Mouse (Mus musculus) intestine, embryonic 14.5 days (tissue): Measurements from ENCODE around the gene Tmem164. TPM values are rescaled to one million over a fixed set of nuclear protein-coding genes. Genes with fewer than 3 reads are reported as not detected.

ENCODE experiments used
- ATAC-seq: fragments of 200-750 bp; cut with Nextera tagmentation; replicated peaks from 2 replicates; pipeline ENCODE4 v1.8.0; 2017; ENCODE audit warnings: low read depth, moderate number of reproducible peaks, moderate TSS enrichment, moderate library complexity; ENCODE audit not compliant: low FRiP score, low TSS enrichment
- DNase-seq: peaks from one replicate; pipeline ENCODE4 v3.0.0-alpha.2; 2018; ENCODE audit warnings: low spot score
- H3K27ac ChIP-seq: fragments of 300-500 bp; sonication (generic); 2 replicates; pipeline ENCODE4 v1.5.1; 2014; ENCODE audit warnings: low read depth, mild to moderate bottlenecking, control low read depth
- H3K27me3 ChIP-seq: fragments of 300-500 bp; sonication (generic); replicated peaks from 2 replicates; pipeline ENCODE4 v1.6.1; 2014; ENCODE audit warnings: low read length, control low read depth; ENCODE audit not compliant: control insufficient read depth, insufficient read depth
- H3K36me3 ChIP-seq: fragments of 300-500 bp; sonication (generic); 2 replicates; pipeline ENCODE4 v1.6.1; 2014; ENCODE audit warnings: low read length, control low read depth; ENCODE audit not compliant: control insufficient read depth, insufficient read depth
- H3K4me1 ChIP-seq: fragments of 300-500 bp; sonication (generic); replicated peaks from 2 replicates; pipeline ENCODE4 v1.6.1; 2014; ENCODE audit warnings: low read length, control low read depth, mixed read lengths; ENCODE audit not compliant: control insufficient read depth, insufficient read depth
- H3K4me2 ChIP-seq: fragments of 300-500 bp; sonication (generic); 2 replicates; pipeline ENCODE4 v1.6.1; 2014; ENCODE audit warnings: low read length
- H3K4me3 ChIP-seq: fragments of 300-500 bp; sonication (generic); 2 replicates; pipeline ENCODE4 v1.5.1; 2014; ENCODE audit warnings: low read depth, low read length, control low read depth, mixed read lengths
- H3K9ac ChIP-seq: fragments of 300-500 bp; sonication (generic); 2 replicates; pipeline ENCODE4 v1.6.1; 2014; ENCODE audit warnings: mild to moderate bottlenecking, low read length
- H3K9me3 ChIP-seq: fragments of 300-500 bp; sonication (generic); 2 replicates; pipeline ENCODE4 v1.6.1; 2016; ENCODE audit warnings: low read length, control low read depth; ENCODE audit not compliant: control insufficient read depth
- WGBS: fragments of 180-500 bp; shearing (Covaris S2); extraction: QIAGEN DNeasy Blood & Tissue Kit; methylation state at CpG from one replicate; pipeline ENCODE4 v1.1.7; 2014; 5-methylcytosine and 5-hydroxymethylcytosine counted together
- polyA plus RNA-seq: library from polyadenylated mRNA; unstranded; fragments of >200 nt; fragmentation: Nextera tagmentation; extraction: Ambion mirVana; gene quantifications from 2 replicates; pipeline ENCODE4 v1.2.1, GENCODE M21; 2014

The Tmem164 gene
- polyA plus RNA-seq, 1 experiment from 2014 or later, result 33.2 TPM

- ATAC-seq, result no peak; the same call in 1 of the 2 replicates
- H3K36me3 ChIP-seq, result peaks cover 7% of the 10 kb centered on the region; the same call in 1 of the 2 replicates
- no peak overlapping the region for H3K4me2 ChIP-seq
- H3K4me3 ChIP-seq, result no peak overlapping the region
- 23% methylated on average over 6 of the region's 6 CpGs for WGBS
- H3K27me3 ChIP-seq, result no peaks in the 10 kb centered on the region
- no peak overlapping the region for H3K9ac ChIP-seq
- H3K4me1 ChIP-seq, result no peaks in the 10 kb centered on the region
- DNase-seq, result no peak
- no peak overlapping the region for H3K27ac ChIP-seq
- no peaks in the 10 kb centered on the region for H3K9me3 ChIP-seq
Observed at GRCm38 (mm10) chrX:142813146-142813545, 131.9 kb downstream of the Tmem164 start.

- H3K4me1 ChIP-seq, result no peaks in the 10 kb centered on the region
- no peaks in the 10 kb centered on the region for H3K9me3 ChIP-seq
- WGBS, result 44% methylated on average over 10 of the region's 10 CpGs
- H3K27ac ChIP-seq, result no peak overlapping the region
- H3K4me2 ChIP-seq, result no peak overlapping the region
- DNase-seq (peak; percentile 61), ATAC-seq (no peak)
- no peaks in the 10 kb centered on the region for H3K36me3 ChIP-seq
- no peak overlapping the region for H3K4me3 ChIP-seq
- no peak overlapping the region for H3K9ac ChIP-seq
- no peaks in the 10 kb centered on the region for H3K27me3 ChIP-seq
Observed at GRCm38 (mm10) chrX:142818057-142818682, 137.0 kb downstream of the Tmem164 start.

GRCm38 (mm10) chrX:142821239-142821638, 140.0 kb downstream of the Tmem164 start:
- DNase-seq, result no peak
- ATAC-seq, result no peak
- Histone ChIP-seq H3K9ac (no peak overlapping the region), H3K36me3 (no peaks in the 10 kb centered on the region), H3K4me3 (no peak overlapping the region), H3K27me3 (no peaks in the 10 kb centered on the region), H3K27ac (no peak overlapping the region), H3K9me3 (no peaks in the 10 kb centered on the region), H3K4me1 (no peaks in the 10 kb centered on the region), H3K4me2 (no peak overlapping the region)
- 76% methylated on average over 6 of the region's 6 CpGs for WGBS

DNA sequence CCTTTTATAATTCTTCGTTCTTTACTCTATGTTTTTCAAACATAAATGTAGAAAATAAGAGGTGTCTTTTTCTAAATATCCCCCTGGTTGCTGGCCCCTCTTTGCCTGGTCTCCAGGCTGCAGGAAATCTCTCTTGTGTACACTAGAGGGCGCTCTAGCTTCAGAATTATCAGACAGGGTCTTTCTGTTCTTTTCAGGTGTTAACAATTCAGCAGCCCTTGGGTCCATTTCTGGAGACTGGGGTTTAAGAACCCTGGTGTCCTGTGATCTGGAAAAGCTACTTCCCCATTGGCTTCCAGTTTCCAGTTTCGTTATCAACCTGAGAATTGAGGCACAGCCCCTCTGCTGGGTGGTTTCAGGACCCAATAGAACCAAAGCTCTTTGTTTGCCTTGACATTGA, 140.6 kb downstream of the Tmem164 start:
- WGBS, result 38% methylated on average over 3 of the region's 3 CpGs
- Histone ChIP-seq H3K36me3 (no peaks in the 10 kb centered on the region), H3K4me1 (no peaks in the 10 kb centered on the region), H3K9me3 (no peaks in the 10 kb centered on the region), H3K27me3 (no peaks in the 10 kb centered on the region), H3K9ac (no peak overlapping the region), H3K4me3 (no peak overlapping the region), H3K4me2 (no peak overlapping the region), H3K27ac (no peak overlapping the region)
- ATAC-seq, result no peak
- no peak for DNase-seq

DNA sequence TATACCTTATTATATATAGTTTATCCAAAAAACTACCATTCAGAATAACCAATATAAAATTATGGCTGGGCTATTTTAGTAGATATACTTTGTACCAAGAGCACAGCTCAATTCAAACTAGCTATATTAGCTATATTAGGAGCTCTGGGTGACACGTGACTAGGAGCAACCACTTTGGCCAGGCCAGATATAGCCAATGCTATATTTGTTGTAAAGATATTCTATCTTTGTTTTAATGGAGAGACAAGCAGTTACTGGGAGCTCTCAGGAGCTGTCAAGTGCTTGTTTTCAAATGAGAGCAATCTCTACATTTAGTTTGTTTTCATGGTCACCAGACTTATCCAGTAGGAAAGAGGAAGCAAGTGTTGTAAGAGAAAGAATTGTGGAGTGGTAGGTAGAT, 144.1 kb downstream of the Tmem164 start:
- Histone ChIP-seq H3K9ac (no peak overlapping the region), H3K4me1 (no peaks in the 10 kb centered on the region), H3K27ac (no peak overlapping the region), H3K36me3 (no peaks in the 10 kb centered on the region), H3K27me3 (no peaks in the 10 kb centered on the region), H3K4me2 (no peak overlapping the region), H3K4me3 (no peak overlapping the region), H3K9me3 (no peaks in the 10 kb centered on the region)
- 67% methylated on average over 1 of the region's 1 CpGs for WGBS
- no peak for DNase-seq
- no peak for ATAC-seq

- no peaks in the 10 kb centered on the region for H3K27me3 ChIP-seq
- WGBS, result 50% methylated on average over 1 of the region's 1 CpGs
- H3K4me1 ChIP-seq, result no peaks in the 10 kb centered on the region
- H3K36me3 ChIP-seq, result no peaks in the 10 kb centered on the region
- no peak overlapping the region for H3K9ac ChIP-seq
- no peak for DNase-seq
- no peak overlapping the region for H3K4me3 ChIP-seq
- no peaks in the 10 kb centered on the region for H3K9me3 ChIP-seq
- H3K4me2 ChIP-seq, result no peak overlapping the region
- no peak for ATAC-seq
- H3K27ac ChIP-seq, result no peak overlapping the region
Observed at GRCm38 (mm10) chrX:142827644-142828043, 146.4 kb downstream of the Tmem164 start.

DNA sequence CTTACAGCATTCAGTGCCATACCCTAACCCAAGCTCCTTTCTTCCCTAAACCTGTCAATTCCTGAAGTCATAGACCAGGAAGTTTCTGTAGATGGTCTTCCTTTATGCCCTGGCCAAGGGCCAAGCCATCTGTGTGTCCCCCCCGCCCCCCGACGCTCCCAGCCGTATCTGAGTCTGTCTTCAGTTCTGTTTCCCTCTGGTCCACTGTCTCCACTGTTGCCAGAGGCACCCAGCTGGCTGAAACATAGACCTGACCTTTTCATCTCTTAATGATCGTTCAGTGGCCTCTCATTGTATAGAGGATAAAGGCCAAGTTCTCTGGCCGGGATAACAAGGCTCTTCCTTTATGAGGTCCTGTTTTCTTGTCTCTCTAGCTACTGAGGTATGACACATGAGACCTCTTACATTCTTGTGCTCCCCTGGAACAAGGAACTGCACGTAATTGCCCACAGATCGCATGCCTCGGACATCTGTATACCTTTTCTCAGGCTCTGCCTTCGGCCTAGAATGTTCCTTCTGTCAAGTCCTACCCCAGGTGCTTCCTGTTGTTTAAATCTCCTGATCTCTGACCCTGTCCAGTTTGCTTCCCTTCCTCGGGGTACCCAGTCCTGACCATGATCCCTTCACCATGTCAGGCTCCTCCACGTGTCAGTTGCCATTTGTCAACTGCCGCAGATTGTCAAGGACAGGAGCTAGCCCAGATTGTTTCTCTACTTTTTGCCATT, 147.1 kb downstream of the Tmem164 start:
- no peak overlapping the region for H3K4me2 ChIP-seq
- H3K4me3 ChIP-seq, result no peak overlapping the region
- H3K27me3 ChIP-seq, result no peaks in the 10 kb centered on the region
- H3K36me3 ChIP-seq, result no peaks in the 10 kb centered on the region
- no peak overlapping the region for H3K27ac ChIP-seq
- H3K9me3 ChIP-seq, result no peaks in the 10 kb centered on the region
- DNase-seq (no peak), ATAC-seq (no peak)
- H3K4me1 ChIP-seq, result no peaks in the 10 kb centered on the region
- H3K9ac ChIP-seq, result no peak overlapping the region
- 59% methylated on average over 13 of the region's 13 CpGs for WGBS

- no peaks in the 10 kb centered on the region for H3K36me3 ChIP-seq
- no peaks in the 10 kb centered on the region for H3K4me1 ChIP-seq
- H3K9ac ChIP-seq, result no peak overlapping the region
- H3K27ac ChIP-seq, result no peak overlapping the region
- DNase-seq, result no peak
- ATAC-seq, result no peak
- H3K27me3 ChIP-seq, result no peaks in the 10 kb centered on the region
- H3K9me3 ChIP-seq, result no peaks in the 10 kb centered on the region
- H3K4me3 ChIP-seq, result no peak overlapping the region
- WGBS, result 88% methylated on average over 2 of the region's 2 CpGs
- H3K4me2 ChIP-seq, result no peak overlapping the region
Observed at GRCm38 (mm10) chrX:142829267-142829666, 148.1 kb downstream of the Tmem164 start.
